Mouse (Mus musculus) CD4-positive, CD25-positive, alpha-beta regulatory T cell, adult 2 months (primary cell): ENCODE measurements around the gene Gm29735.
"Not testable (repeated sequence)": the region's sequence is repeated elsewhere in the genome, so short reads cannot be mapped to it uniquely, and the experiment has no call there.

ENCODE experiments used
- DNase-seq: peaks from one replicate; pipeline ENCODE4 v3.0.0-alpha.2; 2012; ENCODE audit warnings: low read depth, low spot score

The Gm29735 gene

DNA sequence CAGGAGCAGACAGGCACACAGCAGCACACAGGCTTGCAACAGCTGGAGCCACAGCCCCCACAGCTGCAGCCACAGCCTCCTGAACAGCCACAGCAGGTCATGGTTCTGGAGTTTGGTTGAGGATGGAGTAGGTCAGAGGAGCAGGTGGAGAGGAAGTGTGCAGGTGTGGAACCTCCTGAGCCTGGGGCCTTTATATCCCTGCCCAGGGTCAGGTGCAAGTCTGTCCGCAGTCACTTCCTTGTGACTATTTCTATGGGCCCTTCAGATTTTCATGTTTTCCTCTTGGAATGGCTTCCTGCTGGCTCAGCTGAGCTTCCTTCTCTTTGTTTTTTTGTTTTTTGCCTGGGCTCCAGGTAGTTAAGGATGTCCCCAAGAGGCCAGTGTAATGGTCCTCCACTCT, 36.3 kb downstream of the Gm29735 start, which contains the start of gene Gm45618:
Gene Gm45618, minus strand, starts transcription at position 101 of the 400 bp plus-strand sequence.
- DNase-seq, result not testable (repeated sequence)

DNA sequence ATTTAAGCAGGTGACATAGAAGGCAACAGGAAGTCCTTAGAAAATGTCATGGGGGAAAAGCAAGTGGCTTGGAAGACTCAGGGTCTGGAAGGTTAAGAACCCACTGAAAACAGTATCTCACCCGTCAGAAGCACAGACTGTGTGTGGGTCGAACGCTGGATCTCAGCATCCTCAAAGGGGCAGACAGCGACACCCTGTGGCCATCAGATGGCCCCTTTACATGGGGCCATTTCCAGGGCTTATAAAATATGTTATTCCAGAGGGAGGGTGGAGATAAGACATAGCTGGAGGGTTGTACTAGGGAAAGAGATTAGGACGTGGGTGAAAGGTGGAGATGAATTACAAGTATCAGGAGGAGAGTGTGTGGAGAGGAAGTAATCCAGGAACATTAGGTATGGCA, 37.3 kb downstream of the Gm29735 start:
- DNase-seq, result peak; percentile 19
